Mouse (Mus musculus) forebrain, postnatal 0 days (tissue): ENCODE data around the gene Abcd3. TPM values are rescaled to one million over a fixed set of nuclear protein-coding genes. Genes with fewer than 3 reads are reported as not detected.
"Not testable (repeated sequence)": the region's sequence is repeated elsewhere in the genome, so short reads cannot be mapped to it uniquely, and the experiment has no call there.

Source experiments
- ATAC-seq: fragments of 200-750 bp; cut with Nextera tagmentation; 2 replicates; pipeline ENCODE4 v1.8.0; 2017; ENCODE audit warnings: mild to moderate bottlenecking, moderate library complexity
- DNase-seq: peaks from one replicate; pipeline ENCODE4 v3.0.0-alpha.2; 2015
- H3K27ac ChIP-seq: fragments of 300-500 bp; sonication (generic); 2 replicates; pipeline ENCODE4 v1.5.1; 2014; ENCODE audit warnings: low read depth, mild to moderate bottlenecking, antibody characterized with exemption, low read length, moderate library complexity, mixed read lengths
- H3K27me3 ChIP-seq: fragments of 300-500 bp; sonication (generic); 2 replicates; pipeline ENCODE4 v1.6.1; 2014; ENCODE audit warnings: mild to moderate bottlenecking, low read length, mixed read lengths; ENCODE audit not compliant: insufficient read depth
- H3K36me3 ChIP-seq: fragments of 300-500 bp; sonication (generic); 2 replicates; pipeline ENCODE4 v1.6.1; 2014; ENCODE audit warnings: mild to moderate bottlenecking, moderate library complexity; ENCODE audit not compliant: insufficient read depth
- H3K4me1 ChIP-seq: fragments of 300-500 bp; sonication (generic); 2 replicates; pipeline ENCODE4 v1.6.1; 2014; ENCODE audit warnings: antibody characterized with exemption; ENCODE audit not compliant: insufficient read depth
- H3K4me2 ChIP-seq: fragments of 300-500 bp; sonication (generic); 2 replicates; pipeline ENCODE4 v1.6.1; 2014; ENCODE audit warnings: low read depth, mild to moderate bottlenecking, moderate library complexity
- H3K4me3 ChIP-seq: fragments of 300-500 bp; sonication (generic); 2 replicates; pipeline ENCODE4 v1.5.1; 2014; ENCODE audit warnings: low read depth, low read length, mixed read lengths
- H3K9ac ChIP-seq: fragments of 300-500 bp; sonication (generic); 2 replicates; pipeline ENCODE4 v1.6.1; 2014; ENCODE audit warnings: mild to moderate bottlenecking
- H3K9me3 ChIP-seq: fragments of 300-500 bp; sonication (generic); 2 replicates; pipeline ENCODE4 v1.6.1; 2016; ENCODE audit warnings: low read length
- CTCF ChIP-seq: sonication (generic); IDR thresholded peaks from 2 replicates; pipeline ENCODE4 v1.5.1; 2016; ENCODE audit warnings: antibody characterized with exemption, control low read depth, low read depth
- WGBS: fragments of 180-500 bp; shearing (Covaris S2); extraction: QIAGEN DNeasy Blood & Tissue Kit; methylation state at CpG from one replicate; pipeline ENCODE4 v1.1.7; 2014; 5-methylcytosine and 5-hydroxymethylcytosine counted together
- polyA plus RNA-seq: library from polyadenylated mRNA; unstranded; fragments of >200 nt; fragmentation: Nextera tagmentation; extraction: Ambion mirVana; gene quantifications from 2 replicates; pipeline ENCODE4 v1.2.1, GENCODE M21; 2015
- total RNA-seq: library from RNA; depleted of rRNA; stranded (reverse); fragments of >200 nt; gene quantifications from 2 replicates; pipeline ENCODE4 v1.2.3, GENCODE M21; 2014

The Abcd3 gene
- total and polyA plus RNA-seq, 2 experiments from 2014 or later = 65.7 to 72.8 TPM

GRCm38 (mm10) chr3:121766048-121766447, 49.1 kb downstream of the Abcd3 start:
- no peak for TF ChIP-seq CTCF
- DNase-seq = no peak
- Histone ChIP-seq H3K9me3 (no peaks in the 10 kb centered on the region), H3K27me3 (no peaks in the 10 kb centered on the region), H3K4me2 (no peak overlapping the region), H3K4me3 (no peak overlapping the region), H3K36me3 (peaks cover 43% of the 10 kb centered on the region), H3K4me1 (no peaks in the 10 kb centered on the region), H3K9ac (no peak overlapping the region), H3K27ac (no peak overlapping the region)
- ATAC-seq = no peak

- no peaks in the 10 kb centered on the region for H3K4me1 ChIP-seq
- H3K27me3 ChIP-seq = no peaks in the 10 kb centered on the region
- peak; percentile 67 for TF ChIP-seq CTCF
- peak; percentile 56 for DNase-seq
- no peak overlapping the region for H3K27ac ChIP-seq
- no peak overlapping the region for H3K9ac ChIP-seq
- ATAC-seq = peak; percentile 62; the same call in 1 of the 2 replicates
- no peak overlapping the region for H3K4me2 ChIP-seq
- 56% methylated on average over 4 of the region's 4 CpGs for WGBS
- no peaks in the 10 kb centered on the region for H3K9me3 ChIP-seq
- peaks cover 31% of the 10 kb centered on the region for H3K36me3 ChIP-seq
- H3K4me3 ChIP-seq = no peak overlapping the region
These were observed 52.8 kb downstream of the Abcd3 start for GRCm38 (mm10) chr3:121762056-121762852.

DNA sequence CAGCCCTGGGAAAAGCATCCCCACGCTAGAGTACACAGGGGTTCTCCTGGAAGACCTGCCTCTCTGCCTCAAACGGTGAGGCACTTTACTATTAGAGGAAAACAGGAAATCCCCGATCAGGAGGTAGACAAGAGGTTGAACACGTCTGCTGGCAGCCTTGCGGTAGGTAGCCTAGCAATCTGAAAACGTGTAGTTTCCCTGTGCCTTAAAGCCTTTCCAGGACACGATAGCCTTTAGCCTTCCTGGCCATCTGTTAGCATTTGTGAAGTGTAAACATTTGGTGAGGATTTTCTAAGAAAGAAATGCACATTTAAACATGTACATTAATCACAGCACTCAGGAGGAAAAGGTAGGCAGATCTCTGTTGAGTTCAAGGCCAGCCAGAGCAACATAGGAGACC, 56.7 kb downstream of the Abcd3 start:
- ATAC-seq = no peak
- TF ChIP-seq CTCF = no peak
- 75% methylated on average over 7 of the region's 7 CpGs for WGBS

DNA sequence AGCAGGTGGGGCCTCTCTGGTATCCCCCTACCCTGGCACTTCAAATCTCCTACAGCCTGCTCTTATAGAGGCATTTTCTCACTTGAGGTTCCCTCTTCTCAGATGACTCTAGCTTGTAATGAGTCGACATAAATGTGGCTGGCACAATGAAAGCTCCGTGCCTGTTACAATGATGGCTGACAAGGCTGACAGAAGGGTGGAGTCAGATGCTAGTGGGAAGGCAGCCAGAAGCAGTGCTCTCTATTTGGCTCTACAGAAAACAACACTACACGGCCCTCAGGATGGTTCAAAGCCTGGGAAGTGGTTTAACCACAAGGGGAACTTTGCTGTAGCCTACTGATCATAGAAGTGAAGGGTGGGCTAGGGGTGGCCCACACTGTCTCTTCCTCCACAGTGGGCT, 60.0 kb downstream of the Abcd3 start:
- DNase-seq = peak; percentile 64

More for the DNA sequence above, 56.7 kb downstream of the Abcd3 start:
- Histone ChIP-seq H3K27me3 (no peaks in the 10 kb centered on the region), H3K9me3 (no peaks in the 10 kb centered on the region), H3K27ac (no peak overlapping the region), H3K4me3 (no peak overlapping the region), H3K9ac (no peak overlapping the region), H3K4me2 (no peak overlapping the region), H3K36me3 (peaks cover 11% of the 10 kb centered on the region), H3K4me1 (no peaks in the 10 kb centered on the region)
- no peak for DNase-seq

DNA sequence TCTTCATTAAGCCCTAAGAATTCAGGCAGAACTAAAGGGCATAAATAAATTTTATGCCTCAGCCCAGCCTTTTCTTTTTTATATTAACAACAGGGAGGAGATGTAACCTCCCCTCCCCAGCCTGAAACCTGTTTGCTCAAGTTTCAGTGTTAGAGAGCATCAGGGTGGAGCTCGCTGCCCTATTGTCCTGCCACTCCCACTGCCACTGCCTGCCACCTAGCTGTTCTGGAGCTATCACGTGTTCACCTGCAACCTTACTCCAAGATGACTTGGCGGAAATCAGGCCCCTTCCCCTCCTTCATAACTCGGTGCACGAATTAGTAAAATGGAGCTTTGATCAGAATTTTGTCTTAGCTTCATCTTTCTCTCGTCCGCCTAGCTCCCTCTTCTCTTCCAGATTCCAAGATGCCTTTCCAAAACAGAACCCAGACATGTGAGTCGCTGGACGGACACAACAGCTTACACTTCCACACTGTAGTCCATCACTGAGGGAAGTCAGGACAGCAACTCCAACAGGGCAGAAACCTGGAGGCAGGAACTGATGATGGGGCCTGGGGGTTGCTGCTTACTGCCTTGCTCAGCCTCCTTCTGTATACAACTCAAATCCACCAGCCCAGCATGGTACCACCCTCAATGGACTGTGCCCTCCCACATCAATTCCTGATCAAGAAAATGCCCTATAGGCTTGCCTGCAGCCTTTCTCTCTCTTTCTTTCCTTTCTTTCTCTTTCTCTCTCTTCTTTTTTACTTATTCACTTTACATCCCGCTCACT, 60.6 kb downstream of the Abcd3 start:
- WGBS = 73% methylated on average over 10 of the region's 10 CpGs
- ATAC-seq = 0 out of 2 replicates have a peak, but pooled peaks have one; percentile 18
- not testable (repeated sequence) for DNase-seq

More for the DNA sequence above, 60.0 kb downstream of the Abcd3 start:
- 8% methylated on average over 3 of the region's 3 CpGs for WGBS
- H3K9ac ChIP-seq = no peak overlapping the region
- TF ChIP-seq CTCF = 0 out of 2 replicates have a peak, but pooled peaks have one; percentile 6
- peaks cover 7% of the 10 kb centered on the region for H3K36me3 ChIP-seq
- H3K9me3 ChIP-seq = no peaks in the 10 kb centered on the region
- H3K27me3 ChIP-seq = no peaks in the 10 kb centered on the region
- ATAC-seq = peak; percentile 84
- H3K4me3 ChIP-seq = no peak overlapping the region
- no peaks in the 10 kb centered on the region for H3K4me1 ChIP-seq
- H3K27ac ChIP-seq = no peak overlapping the region
- H3K4me2 ChIP-seq = no peak overlapping the region

GRCm38 (mm10) chr3:121741186-121741848, 73.8 kb downstream of the Abcd3 start:
- not testable (repeated sequence) for H3K9me3 ChIP-seq, H3K27ac ChIP-seq, H3K36me3 ChIP-seq, DNase-seq, H3K4me3 ChIP-seq, H3K9ac ChIP-seq, H3K27me3 ChIP-seq, H3K4me1 ChIP-seq, H3K4me2 ChIP-seq, ATAC-seq
- WGBS = 93% methylated on average over 4 of the region's 4 CpGs

More for the DNA sequence above, 60.6 kb downstream of the Abcd3 start:
- H3K9ac ChIP-seq, H3K4me3 ChIP-seq, H3K27me3 ChIP-seq, H3K27ac ChIP-seq, H3K36me3 ChIP-seq, H3K4me2 ChIP-seq, H3K9me3 ChIP-seq, H3K4me1 ChIP-seq: not testable (repeated sequence)
